Mouse (Mus musculus): ENCODE measurements around the gene Zfyve1.

DNA sequence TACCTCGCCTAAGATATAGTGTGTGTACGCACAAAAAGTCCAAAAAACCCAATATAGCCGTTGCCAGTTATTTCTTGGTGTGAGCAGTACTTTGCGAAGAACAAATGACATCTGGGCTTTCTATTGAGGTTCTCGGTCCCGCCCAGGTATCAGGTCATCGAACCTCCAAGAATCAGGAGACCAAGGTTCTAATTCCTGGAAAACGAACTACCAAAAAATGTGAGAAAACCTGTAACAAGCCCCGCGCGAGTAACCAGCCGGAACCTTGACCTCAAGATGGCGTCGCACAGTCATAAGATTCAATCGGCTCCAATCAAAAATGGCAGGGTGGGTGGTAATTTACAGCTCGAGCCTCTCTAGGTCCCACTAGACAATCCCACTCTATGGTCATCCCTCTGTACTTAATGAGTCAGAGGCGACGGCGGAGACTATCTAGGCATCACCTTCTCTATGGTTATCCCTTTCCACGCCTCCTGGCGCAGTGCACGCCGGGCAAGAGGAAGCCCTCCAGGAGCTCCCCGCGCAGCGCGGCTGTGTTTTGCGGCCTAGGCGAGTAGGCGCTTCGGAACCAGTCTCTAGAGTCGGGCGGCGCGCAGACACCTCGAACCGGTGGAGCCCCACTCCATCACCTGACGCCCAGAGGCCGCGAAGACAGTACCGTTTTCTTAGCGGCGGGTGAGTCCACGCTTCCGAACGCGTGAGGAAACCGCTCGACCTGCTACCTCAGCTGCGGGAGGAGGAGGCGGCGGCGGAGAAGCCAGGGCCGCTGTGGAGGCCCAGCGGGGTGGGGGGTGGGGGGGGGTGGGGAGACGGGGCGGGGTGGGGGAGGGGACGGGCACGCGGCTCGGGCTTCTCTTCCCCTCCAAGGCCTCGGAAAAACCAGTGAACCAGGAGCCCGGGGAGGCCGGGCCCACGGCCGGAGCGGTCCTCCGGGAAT lies 35.0 kb upstream of the Zfyve1 start:
- TF ChIP-seq CTCF (IDR thresholded peaks at IDR 0.05) (peak; percentile 27), EP300 (IDR thresholded peaks at IDR 0.05) (peak; percentile 88)
